Mouse (Mus musculus): ENCODE results near the gene Tubb4a.

GRCm38 (mm10) chr17:57062548-57062947 lies 25.0 kb downstream of the Tubb4a start:
- TF ChIP-seq POLR2A (IDR thresholded peaks at IDR 0.05; ENCODE audit: low read depth, low read length) (no peak), CTCF (IDR thresholded peaks at IDR 0.05; ENCODE audit: extremely low read depth, insufficient read depth, insufficient read length, insufficient replicate concordance) (no peak)
